Mouse (Mus musculus): ENCODE results near the gene Dnah2. TPM values are rescaled to one million over a fixed set of nuclear protein-coding genes. Genes with fewer than 3 reads are reported as not detected.

The Dnah2 gene
- total and polyA plus RNA-seq, 2 experiments from 2014 or later = 3.9 to 9.5 TPM

DNA sequence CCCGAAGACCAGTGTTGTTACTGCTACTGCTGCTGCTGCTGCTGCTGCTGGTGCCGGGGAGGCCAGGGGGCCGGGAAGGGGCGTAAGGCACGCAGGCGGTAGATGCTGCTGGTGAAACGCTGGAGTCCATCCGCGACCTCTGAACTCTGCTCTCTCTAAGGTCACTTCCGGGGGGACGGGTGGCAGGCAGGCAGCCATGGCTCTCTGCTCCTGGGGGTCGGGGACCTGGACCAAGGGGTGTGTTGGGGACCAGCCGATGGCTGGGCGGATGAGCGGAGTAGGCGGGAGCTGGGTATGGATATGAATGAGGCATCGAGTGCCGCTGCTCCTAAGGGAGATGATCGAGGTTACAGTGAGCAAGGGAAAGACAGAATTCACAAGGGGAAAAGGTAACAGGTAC is 142.6 kb downstream of the Dnah2 start:
- WGBS = 89% methylated on average over 19 of the region's 19 CpGs
- Histone ChIP-seq H3K9ac (replicated peaks; ENCODE audit: low read length, poor library complexity, severe bottlenecking) (no peak overlapping the region), H3K27ac (ENCODE audit: low read depth, low read length) (no peak overlapping the region), H3K27me3 (ENCODE audit: insufficient read depth, low read length) (no peaks in the 10 kb centered on the region), H3K9me3 (ENCODE audit: low read length) (no peaks in the 10 kb centered on the region), H3K4me3 (ENCODE audit: low read depth, low read length) (no peak overlapping the region), H3K4me1 (ENCODE audit: insufficient read depth, low read length) (peaks cover 7% of the 10 kb centered on the region), H3K4me2 (ENCODE audit: low read depth, low read length, poor library complexity, severe bottlenecking) (no peak overlapping the region), H3K36me3 (ENCODE audit: insufficient read depth, low read length) (peaks cover 59% of the 10 kb centered on the region)
- ATAC-seq (ENCODE audit: low FRiP score) = no peak
- no peak for DNase-seq (ENCODE audit: low spot score)
- TF ChIP-seq CTCF (IDR thresholded peaks at IDR 0.05) = no peak

DNA sequence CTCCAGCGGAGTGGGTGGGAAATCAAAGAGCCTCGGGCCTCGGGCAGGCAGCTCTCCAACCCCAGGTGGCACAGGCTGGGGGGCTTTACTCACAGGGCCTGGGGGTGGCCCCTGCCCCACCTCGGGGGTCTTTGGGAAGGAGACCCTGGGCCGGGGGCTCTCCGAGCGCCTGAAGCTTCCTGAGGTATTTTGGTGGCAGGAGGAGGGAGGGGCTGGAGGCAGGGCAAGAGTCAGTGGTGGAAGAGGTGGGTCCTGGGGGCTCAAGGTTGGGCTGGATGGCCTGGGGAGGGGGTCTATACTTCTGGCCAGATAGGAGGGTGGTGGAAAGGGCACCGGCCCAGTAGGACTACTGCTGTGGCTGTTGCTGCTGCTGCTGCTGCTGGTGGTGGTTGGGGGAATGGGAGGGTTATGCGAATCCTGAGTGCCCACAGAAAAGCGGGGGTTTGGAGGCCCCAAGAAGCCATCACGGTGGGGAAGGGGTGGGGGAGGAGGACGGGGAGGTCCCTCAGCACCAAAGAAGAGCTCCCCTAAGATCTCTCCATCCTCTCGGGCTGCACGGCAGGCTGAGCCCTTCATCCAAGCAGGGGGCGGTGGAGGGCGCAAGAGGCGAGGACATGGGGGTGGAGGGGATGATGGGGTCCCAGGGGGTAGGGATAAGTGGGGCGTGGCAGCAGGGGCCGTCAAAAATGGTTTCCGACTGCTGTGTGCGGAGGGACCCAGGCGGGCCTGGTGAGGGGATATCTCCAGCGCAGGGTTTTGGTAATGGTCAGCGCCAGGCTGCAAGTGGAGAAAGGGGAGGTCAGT is 143.3 kb downstream of the Dnah2 start:
- Histone ChIP-seq H3K27me3 (ENCODE audit: insufficient read depth, low read length) (no peaks in the 10 kb centered on the region), H3K36me3 (ENCODE audit: insufficient read depth, low read length) (peaks cover 59% of the 10 kb centered on the region), H3K4me3 (ENCODE audit: low read depth, low read length) (no peak overlapping the region), H3K9me3 (ENCODE audit: low read length) (no peaks in the 10 kb centered on the region), H3K4me2 (ENCODE audit: low read depth, low read length, poor library complexity, severe bottlenecking) (no peak overlapping the region), H3K27ac (ENCODE audit: low read depth, low read length) (no peak overlapping the region), H3K4me1 (ENCODE audit: insufficient read depth, low read length) (peaks cover 7% of the 10 kb centered on the region), H3K9ac (replicated peaks; ENCODE audit: low read length, poor library complexity, severe bottlenecking) (no peak overlapping the region)
- ATAC-seq (ENCODE audit: low FRiP score) (no peak), DNase-seq (ENCODE audit: low spot score) (no peak)
- TF ChIP-seq CTCF (IDR thresholded peaks at IDR 0.05) = no peak
- WGBS = 92% methylated on average over 24 of the region's 24 CpGs

DNA sequence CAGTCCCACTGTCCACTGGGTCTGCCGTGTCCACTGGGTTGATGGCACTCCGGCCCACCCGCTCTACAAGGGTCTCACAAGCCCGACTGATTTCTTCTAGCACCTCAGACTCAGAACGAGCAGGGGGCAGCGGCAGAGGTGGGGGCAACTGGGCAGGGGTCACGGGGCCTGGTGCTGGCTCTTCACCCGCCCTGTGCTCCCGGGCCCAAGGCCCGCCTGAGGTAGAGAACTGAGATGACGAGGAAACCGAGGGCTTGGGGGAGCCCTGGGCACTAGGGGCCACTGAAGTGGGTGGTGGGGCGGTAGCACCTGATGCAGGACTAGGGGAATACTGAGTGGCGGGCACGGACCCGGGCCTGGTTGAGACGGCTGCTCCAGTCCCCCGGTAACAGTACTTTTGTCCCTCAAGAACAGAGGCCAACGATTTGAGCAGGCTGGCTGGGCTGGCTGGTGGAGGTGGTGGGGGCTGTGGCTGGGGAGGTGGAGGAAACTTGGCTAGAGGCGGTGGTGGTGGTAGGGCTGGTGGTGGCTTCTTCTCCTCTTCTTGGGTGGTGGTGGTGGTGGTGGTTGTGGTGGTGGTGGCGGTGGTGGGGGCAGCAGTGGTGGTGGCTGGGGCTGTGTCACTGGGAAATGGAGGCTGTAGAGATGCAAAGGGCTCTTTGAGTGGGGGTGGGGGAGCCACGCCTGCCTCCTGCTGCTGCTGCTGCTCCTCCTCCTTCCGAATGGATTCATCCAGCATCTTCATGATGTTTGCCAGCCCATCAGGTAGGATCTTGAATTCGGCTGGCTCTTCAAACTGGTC is 144.1 kb downstream of the Dnah2 start:
- TF ChIP-seq CTCF (IDR thresholded peaks at IDR 0.05) = no peak
- Histone ChIP-seq H3K4me3 (ENCODE audit: low read depth, low read length) (no peak overlapping the region), H3K4me2 (ENCODE audit: low read depth, low read length, poor library complexity, severe bottlenecking) (no peak overlapping the region), H3K9me3 (ENCODE audit: low read length) (no peaks in the 10 kb centered on the region), H3K4me1 (ENCODE audit: insufficient read depth, low read length) (peaks cover 7% of the 10 kb centered on the region), H3K27ac (ENCODE audit: low read depth, low read length) (no peak overlapping the region), H3K27me3 (ENCODE audit: insufficient read depth, low read length) (no peaks in the 10 kb centered on the region), H3K36me3 (ENCODE audit: insufficient read depth, low read length) (peaks cover 66% of the 10 kb centered on the region), H3K9ac (replicated peaks; ENCODE audit: low read length, poor library complexity, severe bottlenecking) (no peak overlapping the region)
- DNase-seq (ENCODE audit: low spot score) = no peak
- 95% methylated on average over 21 of the region's 24 CpGs for WGBS
- ATAC-seq (ENCODE audit: low FRiP score) = no peak

DNA sequence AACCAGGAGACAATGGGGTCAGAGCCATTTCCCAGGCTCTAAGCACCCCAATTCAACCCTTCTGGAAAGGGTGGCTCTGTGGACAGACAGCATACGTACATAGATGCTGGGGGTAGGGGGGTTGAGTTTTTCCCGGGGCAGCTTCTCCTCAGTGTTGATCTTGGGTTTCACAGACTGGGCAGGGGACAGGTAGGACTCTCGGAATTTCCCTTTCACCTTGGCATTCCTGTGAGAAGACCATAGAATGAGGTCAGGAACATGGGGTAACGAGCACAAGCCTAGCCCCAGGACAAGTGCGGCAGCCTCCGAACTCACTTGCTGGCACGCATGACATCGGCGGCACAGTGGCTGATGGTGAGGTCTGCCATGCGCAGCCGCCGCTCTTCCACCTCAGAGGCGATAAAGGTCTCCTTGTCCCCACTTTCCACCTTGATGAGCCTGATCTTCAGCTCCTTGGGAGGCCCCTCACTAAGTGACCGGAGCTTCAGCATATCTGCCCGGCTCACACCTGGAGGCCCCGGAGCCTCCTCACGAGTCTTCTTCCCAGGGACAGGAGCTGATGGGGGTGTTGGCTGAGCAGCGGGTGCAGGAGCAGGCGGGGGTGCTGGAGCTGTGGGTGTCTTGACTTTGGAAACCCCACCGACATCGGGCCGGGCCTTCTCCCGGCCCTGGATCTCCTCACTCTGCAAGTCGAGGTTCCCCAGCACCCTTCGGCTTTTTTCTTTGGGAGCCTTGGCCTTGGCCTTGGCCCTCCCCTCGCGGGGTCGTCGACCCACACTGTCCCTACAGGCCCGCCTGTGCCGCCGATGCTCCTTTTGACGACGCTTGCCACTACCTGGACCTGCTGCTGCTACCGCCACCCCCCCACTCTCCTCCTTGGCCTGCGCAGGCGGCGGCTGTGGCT is 145.0 kb downstream of the Dnah2 start:
- TF ChIP-seq CTCF (IDR thresholded peaks at IDR 0.05) = no peak
- no peak overlapping the region for H3K4me3 ChIP-seq (ENCODE audit: low read depth, low read length)
- H3K9me3 ChIP-seq (ENCODE audit: low read length) = no peaks in the 10 kb centered on the region
- H3K4me2 ChIP-seq (ENCODE audit: low read depth, low read length, poor library complexity, severe bottlenecking) = no peak overlapping the region
- H3K27me3 ChIP-seq (ENCODE audit: insufficient read depth, low read length) = no peaks in the 10 kb centered on the region
- no peak for ATAC-seq (ENCODE audit: low FRiP score)
- no peak overlapping the region for H3K27ac ChIP-seq (ENCODE audit: low read depth, low read length)
- DNase-seq (ENCODE audit: low spot score) = no peak
- peaks cover 7% of the 10 kb centered on the region for H3K4me1 ChIP-seq (ENCODE audit: insufficient read depth, low read length)
- no peak overlapping the region for H3K9ac ChIP-seq (replicated peaks; ENCODE audit: low read length, poor library complexity, severe bottlenecking)
- 92% methylated on average over 38 of the region's 38 CpGs for WGBS
- H3K36me3 ChIP-seq (ENCODE audit: insufficient read depth, low read length) = peaks cover 71% of the 10 kb centered on the region

DNA sequence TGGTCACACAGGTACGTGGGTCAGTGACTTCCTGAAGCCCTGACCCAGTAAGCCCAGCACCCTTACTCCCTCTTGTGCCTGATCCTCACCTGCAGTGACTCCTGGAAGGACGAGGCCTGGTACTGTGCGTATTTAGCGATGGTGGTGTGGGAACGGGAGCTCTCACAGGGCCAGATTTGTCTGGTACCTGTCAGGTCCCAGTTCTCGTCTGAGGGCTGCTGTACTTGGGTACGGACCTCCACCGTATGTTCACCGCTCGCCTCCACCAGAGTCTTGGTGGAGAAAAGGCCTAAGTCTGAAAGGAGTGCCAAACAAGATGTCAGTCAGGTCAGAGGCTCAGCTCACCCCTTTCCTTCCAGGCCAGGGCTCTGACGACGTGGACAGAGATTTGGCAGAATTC is 146.9 kb downstream of the Dnah2 start:
- Histone ChIP-seq H3K4me3 (ENCODE audit: low read depth, low read length) (no peak overlapping the region), H3K9me3 (ENCODE audit: low read length) (no peaks in the 10 kb centered on the region), H3K27ac (ENCODE audit: low read depth, low read length) (no peak overlapping the region), H3K27me3 (ENCODE audit: insufficient read depth, low read length) (no peaks in the 10 kb centered on the region), H3K4me2 (ENCODE audit: low read depth, low read length, poor library complexity, severe bottlenecking) (no peak overlapping the region), H3K4me1 (ENCODE audit: insufficient read depth, low read length) (no peaks in the 10 kb centered on the region), H3K9ac (replicated peaks; ENCODE audit: low read length, poor library complexity, severe bottlenecking) (no peak overlapping the region), H3K36me3 (ENCODE audit: insufficient read depth, low read length) (peaks cover 64% of the 10 kb centered on the region)
- no peak for ATAC-seq (ENCODE audit: low FRiP score)
- WGBS = 85% methylated on average over 12 of the region's 12 CpGs
- DNase-seq (ENCODE audit: low spot score) = no peak
- no peak for TF ChIP-seq CTCF (IDR thresholded peaks at IDR 0.05)
